Mouse (Mus musculus) T-helper 1 cell (primary cell): Measurements from ENCODE around the gene Plekhd1.

ENCODE experiments used
- in situ Hi-C: fragments of 300-600 bp; cut with MboI, MseI; formaldehyde crosslinking; loops from one replicate; pipeline ENCODE4 v1.15.1; 2025; ENCODE audit warnings: high pct_unique_total_duplicates

Plekhd1 gene

GRCm38 (mm10) chr12:80698526-80699143 is 6.2 kb downstream of the Plekhd1 start:
- in situ Hi-C loops: no loop called here

GRCm38 (mm10) chr12:80699144-80699531 is 6.7 kb downstream of the Plekhd1 start:
- in situ Hi-C loops: no loop called here

- in situ Hi-C loops: no loop called here
Observed at GRCm38 (mm10) chr12:80701332-80701731, 8.9 kb downstream of the Plekhd1 start.

- in situ Hi-C loops: no loop called here
Observed at GRCm38 (mm10) chr12:80706208-80706914, 14.0 kb downstream of the Plekhd1 start.

GRCm38 (mm10) chr12:80706915-80707604 is 14.7 kb downstream of the Plekhd1 start:
- in situ Hi-C loops: no loop called here

GRCm38 (mm10) chr12:80715915-80716314 is 23.5 kb downstream of the Plekhd1 start:
- in situ Hi-C loops: no loop called here

- in situ Hi-C loops: no loop called here
Observed at GRCm38 (mm10) chr12:80719141-80719540, 26.8 kb downstream of the Plekhd1 start.

- in situ Hi-C loops: no loop called here
Observed at GRCm38 (mm10) chr12:80720507-80720906, 28.1 kb downstream of the Plekhd1 start.

- in situ Hi-C loops: no loop called here
Observed at GRCm38 (mm10) chr12:80721458-80721857, 29.1 kb downstream of the Plekhd1 start.

GRCm38 (mm10) chr12:80724853-80725559 is 32.6 kb downstream of the Plekhd1 start:
- in situ Hi-C loops: no loop called here

GRCm38 (mm10) chr12:80728207-80728606 is 35.8 kb downstream of the Plekhd1 start:
- in situ Hi-C loops: no loop called here

GRCm38 (mm10) chr12:80728814-80729213 is 36.4 kb downstream of the Plekhd1 start:
- in situ Hi-C loops: no loop called here

- in situ Hi-C loops: no loop called here
Observed at GRCm38 (mm10) chr12:80729758-80730530, 37.6 kb downstream of the Plekhd1 start.

- in situ Hi-C loops: no loop called here
Observed at GRCm38 (mm10) chr12:80730567-80730966, 38.2 kb downstream of the Plekhd1 start.

GRCm38 (mm10) chr12:80734526-80735470 is 42.4 kb downstream of the Plekhd1 start:
- in situ Hi-C loops: no loop called here

- in situ Hi-C loops: no loop called here
Observed at GRCm38 (mm10) chr12:80736464-80737282, 44.3 kb downstream of the Plekhd1 start.

- in situ Hi-C loops: no loop called here
Observed at GRCm38 (mm10) chr12:80737283-80737600, 44.9 kb downstream of the Plekhd1 start.

GRCm38 (mm10) chr12:80739482-80739881 is 47.1 kb downstream of the Plekhd1 start:
- in situ Hi-C loops: no loop called here

- in situ Hi-C loops: no loop called here
Observed at GRCm38 (mm10) chr12:80744614-80745013, 52.2 kb downstream of the Plekhd1 start.
